Mouse (Mus musculus): Measurements from ENCODE around the gene Tspan18.
A peak's percentile ranks its signal among the peaks of the same experiment; 100 is the strongest.

Tspan18 gene

DNA sequence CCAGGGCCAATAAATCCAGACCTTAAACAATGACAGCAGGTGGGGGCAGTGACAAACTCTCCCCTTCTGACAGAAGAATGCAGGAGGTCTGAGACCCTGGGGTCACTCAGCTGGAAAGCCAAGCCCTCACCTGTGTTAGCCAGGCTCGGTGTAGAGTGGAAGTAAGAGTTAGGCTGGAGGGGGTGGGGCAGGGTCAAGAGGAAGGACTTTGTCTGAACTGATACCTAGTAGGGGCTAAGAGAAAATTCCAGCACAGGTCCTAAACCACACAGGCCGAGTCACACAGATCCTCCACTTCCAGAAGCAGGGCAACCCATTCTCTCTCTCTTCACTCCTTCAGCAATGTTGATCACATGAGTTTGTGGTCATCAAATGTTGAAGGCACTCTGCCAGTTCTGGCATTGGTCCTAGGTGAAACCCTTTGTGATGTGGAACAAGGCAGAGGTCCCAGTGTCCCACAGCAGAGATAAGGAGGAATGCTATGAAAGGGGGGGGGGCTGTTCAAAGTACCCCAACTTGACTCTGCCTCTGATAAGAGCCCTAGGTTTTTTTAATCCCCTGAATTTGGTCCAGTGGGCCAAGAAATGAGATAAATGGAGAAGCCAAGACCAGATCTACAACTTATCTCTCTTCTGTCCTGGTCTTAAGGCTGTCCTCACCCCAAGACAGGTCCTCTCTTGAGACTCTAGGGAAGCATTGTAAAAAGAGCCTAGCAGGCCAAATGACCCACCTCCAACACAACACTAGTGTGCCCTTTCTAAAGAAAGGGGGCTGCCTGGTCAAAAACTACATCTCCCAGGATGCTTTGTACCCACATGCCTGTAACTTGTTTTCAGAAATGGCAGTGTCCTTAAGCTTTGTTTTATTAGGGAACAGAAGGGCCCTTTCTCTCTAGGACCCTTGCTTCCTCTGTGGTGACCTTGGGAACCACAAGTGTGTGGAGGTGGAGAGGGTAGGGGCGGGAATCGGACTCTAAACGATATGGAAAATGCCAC is 71.7 kb downstream of the Tspan18 start:
- no peak for DNase-seq (ENCODE audit: low read depth, low spot score)

DNA sequence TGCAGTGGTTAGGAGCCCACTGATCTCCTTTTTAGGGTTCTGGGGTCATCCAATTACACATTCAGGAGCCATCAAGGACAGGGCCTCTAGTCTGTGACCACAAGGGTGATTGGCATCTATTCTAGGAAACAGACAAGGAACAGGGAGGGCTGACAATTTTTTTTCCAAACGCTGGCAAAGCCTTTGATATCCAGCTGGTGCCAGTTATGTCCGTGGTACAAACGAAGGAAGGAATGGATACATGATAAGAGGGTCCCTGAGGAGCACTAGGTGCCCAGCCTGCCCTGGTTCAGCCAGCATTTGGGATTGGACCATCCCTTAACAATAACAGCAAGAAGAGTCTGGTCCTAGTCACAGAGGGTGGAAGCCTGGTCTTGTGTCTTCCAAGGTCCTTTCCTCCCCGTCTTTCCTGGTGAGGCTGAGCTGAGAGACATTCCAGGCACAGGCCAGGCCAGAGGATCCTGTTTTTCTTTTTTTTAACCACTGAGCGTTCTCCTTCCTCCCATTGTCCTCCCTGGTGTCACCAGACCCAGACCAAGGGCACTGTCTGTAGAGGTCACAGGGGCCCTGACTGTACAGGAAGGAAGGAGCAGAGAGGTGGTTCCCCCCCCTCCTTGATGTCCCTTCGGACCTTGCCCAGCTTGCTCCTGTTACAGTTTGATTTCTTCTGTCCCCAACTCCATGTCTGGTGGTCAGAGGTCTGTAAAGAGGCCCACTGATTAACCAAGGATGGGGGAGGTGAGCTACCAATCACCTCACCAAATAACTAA is 72.6 kb downstream of the Tspan18 start:
- DNase-seq (ENCODE audit: low read depth, low spot score), result no peak

DNA sequence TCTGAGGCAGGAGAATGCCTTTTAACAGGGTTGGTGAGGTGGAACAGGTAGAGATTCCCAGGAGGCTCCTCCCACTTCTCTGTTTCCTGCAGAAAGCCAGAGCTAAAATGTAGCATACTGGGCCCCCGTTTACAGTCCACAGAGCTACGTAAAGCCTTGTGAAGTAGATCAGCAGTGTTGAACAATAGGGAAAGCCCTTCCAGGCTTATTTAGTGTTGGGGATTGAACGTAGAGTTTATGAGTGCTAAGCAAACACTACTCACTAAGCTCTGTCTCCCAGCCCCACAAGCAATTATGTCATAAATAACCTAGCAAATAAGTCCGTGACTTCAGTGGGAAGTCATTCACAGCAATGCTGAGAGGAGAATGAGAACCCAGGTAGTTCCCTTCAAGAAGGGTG is 76.7 kb downstream of the Tspan18 start:
- no peak for DNase-seq (ENCODE audit: low read depth, low spot score)

DNA sequence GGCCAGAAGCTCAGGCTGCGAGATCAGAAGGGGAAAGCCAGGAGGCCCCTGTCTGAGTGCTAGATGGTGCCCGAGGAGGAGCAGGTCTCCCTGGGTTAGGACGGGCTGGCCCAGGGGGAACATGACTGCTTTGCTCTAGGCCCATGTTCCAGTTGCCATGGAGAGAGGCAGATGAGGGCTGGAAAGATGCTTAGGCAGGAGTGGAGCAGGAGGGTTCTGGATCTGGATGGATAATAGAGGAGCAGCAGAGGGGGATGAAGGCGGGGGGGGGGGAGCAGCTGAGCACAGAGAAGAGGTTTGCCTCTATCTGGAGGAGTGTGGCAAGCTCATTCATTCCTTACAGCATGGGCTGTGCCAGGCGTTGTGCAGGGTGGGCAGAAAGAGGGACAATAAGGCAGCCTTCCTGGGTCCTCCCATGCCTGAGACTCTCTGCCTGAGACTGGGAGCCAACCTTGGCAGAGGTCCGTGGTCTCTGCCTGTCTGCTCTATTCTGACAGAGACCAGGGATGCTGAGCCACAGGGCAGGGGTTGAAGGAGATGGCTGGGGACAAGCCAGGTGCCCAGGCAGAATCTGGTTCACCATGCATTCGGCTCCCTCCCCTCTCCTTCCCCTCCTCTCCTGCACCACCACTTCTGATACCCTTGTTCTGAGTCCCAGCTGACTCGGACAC is 77.4 kb downstream of the Tspan18 start:
- no peak for DNase-seq (ENCODE audit: low read depth, low spot score)

DNA sequence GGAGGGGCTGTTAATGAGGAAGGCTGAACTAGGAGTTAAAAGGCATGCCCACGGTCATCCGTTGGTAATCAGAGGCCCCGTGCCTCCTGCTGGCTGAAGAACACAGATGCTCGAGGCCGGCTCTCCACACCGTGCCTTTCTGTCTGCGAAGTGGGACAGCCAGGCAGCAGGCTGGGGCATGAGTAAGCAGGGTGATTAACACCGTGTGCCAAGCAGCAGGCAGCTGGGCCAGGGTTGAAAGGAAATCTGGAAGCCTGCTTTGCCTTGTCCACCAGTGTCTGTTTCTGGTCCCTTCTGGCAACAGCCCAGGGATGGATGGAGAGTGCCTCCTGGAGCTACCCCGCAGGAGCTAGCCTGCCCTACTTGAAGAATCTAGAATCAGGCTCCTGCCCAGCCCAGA is 81.9 kb downstream of the Tspan18 start:
- no peak for DNase-seq (ENCODE audit: low read depth, low spot score)

DNA sequence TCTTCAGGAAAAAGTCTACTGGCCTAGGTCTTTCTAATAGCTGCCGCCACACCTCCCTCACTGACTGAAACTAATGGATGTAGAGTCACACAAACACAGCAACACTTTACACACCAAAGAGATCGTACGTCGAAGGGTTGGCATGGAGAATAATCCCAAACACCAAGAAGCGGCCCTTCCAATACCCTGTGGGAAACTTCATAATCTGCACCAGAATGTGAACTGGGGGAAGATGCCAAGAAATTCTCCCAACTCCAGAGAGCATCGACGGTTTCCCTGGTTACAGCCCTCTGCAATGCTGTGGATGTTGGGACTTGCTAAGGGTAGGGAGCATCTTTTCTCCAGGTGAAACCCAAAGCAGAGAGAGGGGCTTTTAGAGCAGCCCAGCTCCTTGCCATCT is 83.7 kb downstream of the Tspan18 start:
- DNase-seq (ENCODE audit: low read depth, low spot score), result no peak

DNA sequence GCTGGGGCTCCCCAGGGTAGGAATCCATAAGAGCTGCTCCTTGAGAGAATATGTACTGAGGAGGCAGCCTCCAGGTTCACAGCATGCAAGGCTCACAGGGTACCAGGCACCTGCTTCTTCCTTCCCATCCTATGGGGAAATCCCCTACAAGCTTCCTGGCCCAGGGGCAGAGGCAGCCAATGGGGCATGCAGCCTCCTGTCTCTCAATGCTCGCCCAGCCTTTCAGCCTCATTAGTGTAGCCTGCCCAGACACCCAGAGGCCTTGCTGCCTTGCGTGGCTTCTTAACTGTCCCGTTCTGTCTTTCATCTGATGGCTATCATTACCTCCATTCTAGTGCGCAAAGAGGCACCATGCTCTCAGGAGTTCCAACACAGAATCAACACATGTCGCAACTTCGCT is 85.2 kb downstream of the Tspan18 start:
- no peak for DNase-seq (ENCODE audit: low read depth, low spot score)

DNA sequence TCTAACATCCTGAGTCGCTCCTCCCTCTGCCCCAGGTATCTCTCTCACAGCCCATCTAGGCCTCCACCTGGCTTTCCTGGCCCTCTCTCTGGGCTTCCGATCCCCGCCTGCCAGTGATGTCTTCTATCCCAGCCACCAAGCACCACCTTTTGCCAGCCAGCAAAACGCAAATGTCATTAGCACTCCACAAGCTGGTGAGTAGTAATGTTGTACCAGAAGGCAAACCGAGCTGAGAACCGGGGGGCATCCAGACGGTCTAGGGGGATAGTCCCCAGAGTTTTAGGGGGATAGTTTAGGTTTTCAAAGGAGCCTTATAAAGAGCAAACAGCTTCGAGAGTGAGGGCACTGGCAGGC is 90.2 kb downstream of the Tspan18 start:
- DNase-seq (ENCODE audit: low read depth, low spot score), result no peak

DNA sequence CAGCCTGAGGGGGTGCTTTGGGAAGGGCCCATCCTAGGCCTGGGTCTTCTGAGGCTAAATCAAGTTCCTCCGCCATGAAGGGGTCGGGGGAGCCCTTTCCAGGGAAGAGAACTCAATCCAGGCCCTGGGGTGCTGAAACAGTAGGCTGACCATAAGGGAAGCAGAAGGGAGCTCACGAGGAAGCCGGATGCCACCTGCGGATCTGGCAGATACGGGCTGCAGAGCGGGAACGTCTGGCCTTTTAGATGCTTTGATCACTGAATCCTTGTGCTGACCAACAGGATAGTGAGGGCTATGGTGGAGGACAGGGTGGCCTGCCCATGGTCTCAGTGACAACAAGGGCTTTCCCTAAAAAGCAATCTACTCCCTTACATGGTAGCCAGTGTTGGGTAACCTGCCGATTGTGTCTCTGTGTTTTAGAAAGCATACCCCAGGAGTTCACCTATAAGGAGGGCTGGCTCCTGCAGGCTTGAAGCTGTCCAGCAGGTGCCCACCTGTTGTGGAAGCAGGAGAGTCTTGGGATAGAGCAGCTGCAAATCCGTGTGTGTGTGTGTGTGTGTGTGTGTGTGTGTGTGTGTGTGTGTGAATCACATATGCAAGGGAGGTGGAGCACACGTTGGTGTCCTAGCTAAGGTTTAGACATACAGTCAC is 90.7 kb downstream of the Tspan18 start:
- no peak for DNase-seq (ENCODE audit: low read depth, low spot score)

DNA sequence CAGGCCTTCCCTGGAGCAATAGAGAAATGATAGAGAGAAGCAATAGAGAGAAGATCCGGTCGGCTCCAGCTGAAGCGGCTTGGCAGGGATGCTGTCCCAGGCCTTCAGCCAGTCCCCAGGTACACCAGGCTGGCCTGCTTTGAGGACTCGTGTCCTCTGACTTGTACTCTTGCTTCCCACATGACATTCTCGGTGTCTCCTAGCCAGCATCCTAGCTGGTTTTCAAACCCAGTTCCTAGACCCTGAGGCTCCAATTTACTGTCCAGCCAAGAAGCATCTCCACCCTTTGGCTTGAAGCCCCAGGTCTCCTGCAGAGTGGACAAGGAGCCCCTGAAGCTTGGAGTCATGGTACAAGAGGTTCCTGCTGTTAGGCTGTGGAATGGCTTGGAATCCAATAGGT is 92.1 kb downstream of the Tspan18 start:
- no peak for DNase-seq (ENCODE audit: low read depth, low spot score)

DNA sequence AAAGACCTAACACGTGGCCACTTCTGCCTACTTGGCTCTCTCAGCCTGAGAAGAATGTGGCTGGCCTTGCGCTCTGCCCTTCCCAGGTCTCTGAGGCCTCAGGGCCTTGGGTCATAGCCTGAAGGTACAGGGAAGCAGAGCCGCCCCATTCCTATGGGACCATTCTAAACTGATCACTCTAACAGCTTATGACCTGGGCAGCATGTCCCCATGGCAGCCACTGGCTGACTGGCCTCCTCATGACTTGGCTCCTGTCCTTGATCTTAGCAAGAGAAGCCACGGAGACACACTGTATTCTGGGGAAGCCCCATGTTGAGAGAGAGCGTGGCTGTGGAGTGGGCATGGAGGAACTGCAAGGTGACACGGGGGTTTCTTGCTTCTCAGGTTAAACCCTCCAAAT is 95.4 kb downstream of the Tspan18 start:
- DNase-seq (ENCODE audit: low read depth, low spot score), result no peak

DNA sequence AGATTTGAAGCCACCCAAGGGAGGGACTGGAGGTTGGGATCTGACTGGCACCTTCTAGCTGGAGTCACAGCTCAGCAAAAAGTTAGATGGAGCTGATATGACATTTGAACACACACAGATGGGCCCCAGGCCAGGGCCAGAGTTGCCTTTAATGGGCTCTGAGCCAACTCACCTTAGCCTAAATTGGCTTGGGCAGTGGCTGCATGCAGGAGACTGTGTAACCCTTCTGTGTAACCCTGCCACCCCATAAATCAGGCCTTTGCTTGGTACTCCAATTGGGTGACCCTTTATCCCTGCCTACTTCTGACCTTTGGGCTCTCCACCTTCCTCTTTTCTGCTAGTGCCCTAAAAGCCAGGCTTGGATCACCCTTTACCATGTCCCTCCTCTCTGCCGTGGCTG is 97.2 kb downstream of the Tspan18 start:
- DNase-seq (ENCODE audit: low read depth, low spot score), result no peak

DNA sequence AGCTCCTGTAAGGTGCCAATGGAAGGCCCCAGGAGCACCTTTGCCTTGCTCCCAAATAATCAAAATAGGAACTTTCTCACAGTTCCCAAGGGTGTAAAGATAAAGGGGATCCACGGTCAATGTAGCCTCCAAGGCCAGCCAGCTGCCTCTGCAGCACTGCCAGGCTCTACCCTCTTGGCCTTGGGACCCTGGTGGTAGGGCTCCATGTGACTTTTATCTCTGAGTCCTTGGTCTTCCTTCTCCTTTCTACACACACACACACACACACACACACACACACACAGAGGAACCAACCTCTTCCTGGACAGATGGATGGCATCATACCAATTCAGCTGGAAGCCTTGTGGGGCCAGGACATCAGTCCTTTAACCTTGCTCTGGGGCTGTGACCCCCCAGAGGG is 102.2 kb downstream of the Tspan18 start:
- DNase-seq (ENCODE audit: low read depth, low spot score), result no peak

DNA sequence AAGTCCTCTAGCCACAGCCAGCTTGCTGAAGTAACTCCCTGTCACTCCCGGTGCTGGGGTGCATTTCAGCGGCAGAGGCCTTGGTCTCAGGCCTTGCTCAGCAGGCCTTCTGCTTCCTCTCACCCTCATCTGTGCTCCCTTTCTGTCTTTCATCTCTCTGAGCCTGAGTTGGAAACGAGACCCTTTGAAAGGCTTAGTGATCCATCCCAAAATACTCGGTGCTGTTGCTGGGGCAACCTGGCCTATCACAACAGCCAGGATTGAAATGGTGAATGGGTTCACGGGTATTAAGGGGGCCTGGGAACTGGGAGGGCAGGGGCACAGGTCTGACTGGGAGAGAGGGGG is 105.9 kb downstream of the Tspan18 start:
- DNase-seq (ENCODE audit: low read depth, low spot score), result no peak

DNA sequence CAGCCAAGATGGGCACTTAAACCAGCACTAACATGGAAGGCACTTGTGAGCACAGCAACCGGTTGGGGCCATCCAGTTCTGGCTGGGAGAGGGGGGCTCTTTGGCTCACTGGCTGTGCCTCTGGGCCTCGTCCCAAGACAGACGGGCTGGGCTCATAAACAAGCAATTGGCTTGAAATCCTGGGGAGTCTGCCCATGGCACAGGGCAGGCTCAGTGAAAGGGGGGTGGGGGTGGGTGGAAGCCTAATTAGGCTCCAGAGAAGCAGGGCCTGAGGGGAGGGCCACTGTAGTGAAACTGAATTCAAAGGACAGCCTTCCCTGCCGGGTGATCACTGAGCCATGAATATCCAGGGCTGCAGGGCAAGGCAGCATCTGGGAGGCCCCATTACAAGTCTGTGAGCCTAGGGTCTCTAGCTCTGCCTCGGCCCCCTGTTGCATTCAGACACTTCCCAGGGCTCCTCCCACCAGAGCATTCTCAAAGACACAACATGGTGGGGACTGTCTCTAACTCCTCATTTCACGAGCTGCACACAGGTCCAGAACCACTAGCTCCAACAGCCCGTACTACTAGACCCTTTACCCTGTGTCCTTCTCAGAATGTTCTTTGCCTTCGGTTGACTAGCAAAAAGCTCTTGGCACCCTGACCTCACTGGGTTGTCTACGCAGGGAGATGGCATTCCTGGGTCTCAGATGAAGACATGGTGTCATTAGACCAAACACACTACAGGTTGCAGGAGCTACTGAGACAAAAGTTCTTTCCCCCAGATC is 106.4 kb downstream of the Tspan18 start:
- no peak for DNase-seq (ENCODE audit: low read depth, low spot score)

DNA sequence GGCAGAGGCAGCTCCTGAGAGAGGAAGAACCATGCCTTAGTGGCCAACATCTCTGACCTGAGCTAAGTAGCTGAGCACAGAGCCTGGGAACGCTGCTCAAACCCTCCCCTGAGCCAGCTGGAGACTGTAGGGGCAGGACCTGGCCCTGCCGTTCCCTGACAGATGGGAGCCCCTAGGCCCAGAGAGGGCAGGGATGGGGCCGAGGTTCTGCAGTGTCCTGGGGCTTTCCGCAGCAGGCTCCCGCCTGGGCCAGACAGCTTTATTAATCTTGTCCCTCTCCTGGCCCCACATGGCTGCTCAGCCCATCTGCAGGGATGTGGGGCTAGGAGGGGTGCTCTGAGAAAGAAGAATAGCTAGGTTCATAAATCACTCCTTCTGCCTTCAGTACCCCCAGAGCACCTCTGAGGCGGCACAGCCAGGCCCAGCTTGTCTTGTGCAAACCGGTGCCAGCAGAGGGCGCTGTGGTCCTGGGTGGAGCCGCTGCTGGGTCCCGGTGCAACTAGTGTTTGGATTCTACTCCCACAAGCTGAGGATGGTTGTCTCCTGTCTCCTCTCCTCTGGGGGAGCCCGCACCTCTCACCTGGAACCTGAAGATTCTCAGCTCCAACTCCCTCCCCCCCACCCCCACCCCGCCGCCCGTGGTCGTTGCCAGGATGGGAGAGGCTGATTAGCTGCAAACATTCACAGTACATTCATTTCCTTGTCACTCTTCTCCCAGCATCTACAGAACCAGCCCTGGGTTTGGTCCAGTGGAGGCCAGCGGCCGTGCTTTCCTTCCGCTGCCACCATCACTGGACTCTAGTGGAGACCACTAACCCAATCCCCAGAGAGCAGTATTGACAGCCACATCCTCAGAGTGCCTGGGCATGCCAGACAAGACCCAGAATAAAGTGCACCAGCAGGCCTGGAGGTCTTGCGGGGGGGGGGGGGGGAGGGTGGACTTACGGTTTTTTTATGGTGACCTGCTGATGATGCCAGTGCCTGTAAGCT is 107.4 kb downstream of the Tspan18 start:
- DNase-seq (ENCODE audit: low read depth, low spot score), result peak; percentile 28

DNA sequence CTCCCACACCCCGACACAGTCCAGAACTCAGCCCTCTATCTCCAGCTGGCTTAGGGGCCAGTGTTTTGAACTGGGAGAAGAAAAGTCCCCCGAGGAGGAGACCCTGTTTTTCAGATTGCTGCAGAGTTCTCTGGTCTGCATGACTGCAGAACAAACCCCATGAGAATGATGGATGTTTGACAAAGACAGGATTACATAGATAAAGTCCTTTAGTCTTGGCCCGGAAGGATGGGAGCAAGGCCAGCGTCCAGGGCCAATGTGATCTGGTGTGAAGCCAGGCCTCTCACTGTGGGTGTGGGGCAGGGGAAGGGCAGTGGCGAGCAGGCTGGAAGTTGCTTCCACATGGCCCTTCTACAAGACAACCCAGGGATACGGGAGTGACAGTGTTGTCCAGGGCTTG is 110.8 kb downstream of the Tspan18 start:
- no peak for DNase-seq (ENCODE audit: low read depth, low spot score)

DNA sequence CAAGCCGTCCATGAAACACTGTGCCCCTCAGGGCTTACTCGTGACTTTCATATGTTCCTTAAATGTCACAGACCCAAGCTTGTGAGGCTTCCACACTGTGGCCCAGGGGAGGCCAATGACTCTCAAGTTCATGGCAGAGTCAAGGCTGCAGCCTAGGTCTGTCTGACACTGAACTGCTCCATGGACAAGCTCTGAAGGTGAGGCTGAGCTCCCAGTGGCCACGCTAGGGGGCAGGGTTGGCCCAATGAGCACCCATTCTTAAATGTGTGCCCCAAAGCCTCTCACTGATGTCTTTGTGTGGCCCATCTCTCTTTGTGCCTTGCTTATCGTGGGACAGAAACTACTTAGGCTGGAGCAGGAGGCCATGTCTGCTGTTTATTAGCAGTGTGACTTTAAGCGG is 113.9 kb downstream of the Tspan18 start:
- DNase-seq (ENCODE audit: low read depth, low spot score), result no peak

DNA sequence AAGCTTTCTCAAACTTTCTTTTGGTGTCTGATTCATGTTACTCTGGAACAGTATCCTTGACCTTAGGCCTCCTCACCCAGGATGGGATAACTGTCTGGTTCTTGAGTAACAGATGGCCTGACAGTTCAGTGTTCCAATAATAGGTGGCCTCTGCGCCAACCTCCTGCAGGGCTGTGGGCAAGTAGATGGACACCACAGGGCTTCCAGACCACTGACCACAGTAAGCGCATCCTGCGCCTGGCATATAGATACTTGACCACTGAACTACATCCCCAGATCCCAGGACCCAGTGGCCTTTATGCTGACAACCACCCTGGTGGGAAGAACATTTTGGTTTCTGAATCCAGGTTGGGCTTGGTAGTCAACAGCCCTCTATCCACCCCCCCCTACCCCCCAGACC is 114.7 kb downstream of the Tspan18 start:
- DNase-seq (ENCODE audit: low read depth, low spot score), result no peak
